Mouse (Mus musculus) ES-E14 (cell line): ENCODE data around the gene Borcs5. TPM values are rescaled to one million over a fixed set of nuclear protein-coding genes. Genes with fewer than 3 reads are reported as not detected.

Experiments used
- DNase-seq: peaks from one replicate; pipeline ENCODE4 v3.0.0-alpha.2; 2013; ENCODE audit warnings: low read depth, low spot score
- H3K27ac ChIP-seq: 2 replicates; pipeline ENCODE4 v1.5.1; 2012; ENCODE audit warnings: low read depth, mild to moderate bottlenecking, low read length, moderate library complexity, mixed read lengths; ENCODE audit not compliant: poor library complexity, insufficient read depth, severe bottlenecking
- H3K36me3 ChIP-seq: 2 replicates; pipeline ENCODE4 v1.6.1; 2012; ENCODE audit warnings: mild to moderate bottlenecking, low read length, moderate library complexity, mixed read lengths; ENCODE audit not compliant: control insufficient read depth, poor library complexity, insufficient read depth, severe bottlenecking
- H3K4me1 ChIP-seq, 2 experiments: fragments of 150-350 bp in 1 of 2; sonication (generic) in 1 of 2; 2 replicates each; pipeline ENCODE4 v1.6.1; 2012; ENCODE audit warnings: low read length in 2 of 2, mild to moderate bottlenecking in 1 of 2, mixed read lengths in 1 of 2; ENCODE audit not compliant: control insufficient read depth in 2 of 2, insufficient read depth in 2 of 2, poor library complexity in 1 of 2
- H3K4me3 ChIP-seq, 2 experiments: fragments of 150-350 bp in 1 of 2; sonication (generic) in 1 of 2; 2 replicates each; pipeline ENCODE4 v1.5.1; 2012; ENCODE audit warnings: low read length in 2 of 2, low read depth in 1 of 2, mild to moderate bottlenecking in 1 of 2, mixed read lengths in 1 of 2; ENCODE audit not compliant: insufficient read depth in 1 of 2, poor library complexity in 1 of 2, severe bottlenecking in 1 of 2
- H3K9ac ChIP-seq: 2 replicates; pipeline ENCODE4 v1.6.1; 2012; ENCODE audit warnings: low read depth, mild to moderate bottlenecking, low read length, mixed read lengths; ENCODE audit not compliant: poor library complexity, insufficient read depth, severe bottlenecking
- H3K9me3 ChIP-seq: fragments of 150-350 bp; sonication (generic); 2 replicates; pipeline ENCODE4 v1.6.1; 2012; ENCODE audit warnings: low read depth, mild to moderate bottlenecking, low read length; ENCODE audit not compliant: control insufficient read depth, insufficient read depth
- CHD2 ChIP-seq: IDR thresholded peaks from 2 replicates; pipeline ENCODE4 v1.6.1; 2014; ENCODE audit warnings: mild to moderate bottlenecking, low read depth, low read length, inconsistent platforms
- HCFC1 ChIP-seq: IDR thresholded peaks from 2 replicates; pipeline ENCODE4 v1.6.1; 2012; ENCODE audit warnings: low read length, inconsistent platforms, borderline replicate concordance; ENCODE audit not compliant: insufficient read depth
- MAFK ChIP-seq: IDR thresholded peaks from 2 replicates; pipeline ENCODE4 v1.6.1; 2014; ENCODE audit warnings: mild to moderate bottlenecking, low read depth, low read length, inconsistent platforms; ENCODE audit not compliant: insufficient read depth
- ZC3H11A ChIP-seq: IDR thresholded peaks from 2 replicates; pipeline ENCODE4 v1.6.1; 2012; ENCODE audit warnings: low read depth, mild to moderate bottlenecking, inconsistent platforms, low read length, borderline replicate concordance
- ZNF384 ChIP-seq: IDR thresholded peaks from 2 replicates; pipeline ENCODE4 v1.6.1; 2012; ENCODE audit warnings: low read depth, low read length, inconsistent platforms
- in situ Hi-C, 2 experiments: fragments of 600-800 bp; cut with MboI; formaldehyde crosslinking; loops; one replicate each; pipeline ENCODE4 v1.15.1; 2025; ENCODE audit warnings: low sequenced_read_pairs in 2 of 2, inconsistent platforms in 1 of 2; ENCODE audit not compliant: unreplicated experiment in 2 of 2
- total RNA-seq: library from RNA; depleted of rRNA; stranded (reverse); fragments of 300-350 nt; gene quantifications from 2 replicates; pipeline ENCODE4 v1.2.3, GENCODE M21; 2012

Gene Borcs5
- total RNA-seq, 1 experiment, result 10.1 TPM

- no peaks in the 10 kb centered on the region; the same call in 1 of the 2 replicates for H3K9me3 ChIP-seq
- TF ChIP-seq ZC3H11A (no peak), HCFC1 (no peak), ZNF384 (no peak), CHD2 (no peak), MAFK (no peak)
- no peak overlapping the region for H3K9ac ChIP-seq
- DNase-seq, result no peak
- in situ Hi-C loops, result no loop called here
- H3K27ac ChIP-seq, result no peak overlapping the region
- no peak overlapping the region for H3K4me3 ChIP-seq
- H3K4me1 ChIP-seq, result peaks cover 4 to 8% of the 10 kb centered on the region in 2 experiments; a peak in 3 of 4 replicates
- peaks cover 2% of the 10 kb centered on the region; the same call in 1 of the 2 replicates for H3K36me3 ChIP-seq
Measured at GRCm38 (mm10) chr6:134695625-134696024, 56.3 kb downstream of the Borcs5 start.

- Histone ChIP-seq H3K9me3 (no peaks in the 10 kb centered on the region; the same call in 1 of the 2 replicates), H3K27ac (no peak overlapping the region), H3K4me3 (no peak overlapping the region), H3K9ac (no peak overlapping the region), H3K36me3 (peaks cover 2% of the 10 kb centered on the region; the same call in 1 of the 2 replicates), H3K4me1 (peaks cover 4 to 10% of the 10 kb centered on the region in 2 experiments; a peak in 3 of 4 replicates)
- in situ Hi-C loops, result no loop called here
- DNase-seq, result no peak
- TF ChIP-seq MAFK (no peak), CHD2 (no peak), HCFC1 (no peak), ZC3H11A (no peak), ZNF384 (no peak)
Measured at GRCm38 (mm10) chr6:134696146-134696545, 56.8 kb downstream of the Borcs5 start.

GRCm38 (mm10) chr6:134696554-134696953 lies 57.2 kb downstream of the Borcs5 start:
- H3K27ac ChIP-seq, result no peak overlapping the region
- DNase-seq, result no peak
- TF ChIP-seq ZC3H11A (no peak), CHD2 (no peak), ZNF384 (no peak), HCFC1 (no peak), MAFK (no peak)
- peaks cover 2% of the 10 kb centered on the region; the same call in 1 of the 2 replicates for H3K36me3 ChIP-seq
- H3K9ac ChIP-seq, result no peak overlapping the region
- H3K9me3 ChIP-seq, result no peaks in the 10 kb centered on the region; the same call in 1 of the 2 replicates
- peaks cover 4 to 10% of the 10 kb centered on the region in 2 experiments; a peak in 3 of 4 replicates for H3K4me1 ChIP-seq
- in situ Hi-C loops, result no loop called here
- H3K4me3 ChIP-seq, result no peak overlapping the region

GRCm38 (mm10) chr6:134698243-134698642 lies 58.9 kb downstream of the Borcs5 start:
- H3K36me3 ChIP-seq, result peaks cover 2% of the 10 kb centered on the region; the same call in 1 of the 2 replicates
- no peak for TF ChIP-seq ZNF384
- TF ChIP-seq HCFC1, result no peak
- no peak for TF ChIP-seq ZC3H11A
- TF ChIP-seq MAFK, result no peak
- no peak for TF ChIP-seq CHD2
- DNase-seq, result no peak
- H3K9ac ChIP-seq, result no peak overlapping the region
- no peak overlapping the region for H3K4me3 ChIP-seq
- no peaks in the 10 kb centered on the region for H3K9me3 ChIP-seq
- no peak overlapping the region for H3K27ac ChIP-seq
- in situ Hi-C loops, result no loop called here
- peaks cover 4 to 10% of the 10 kb centered on the region in 2 experiments; a peak in 3 of 4 replicates for H3K4me1 ChIP-seq
